Mouse (Mus musculus): ENCODE data around the gene Arl6ip5.

DNA sequence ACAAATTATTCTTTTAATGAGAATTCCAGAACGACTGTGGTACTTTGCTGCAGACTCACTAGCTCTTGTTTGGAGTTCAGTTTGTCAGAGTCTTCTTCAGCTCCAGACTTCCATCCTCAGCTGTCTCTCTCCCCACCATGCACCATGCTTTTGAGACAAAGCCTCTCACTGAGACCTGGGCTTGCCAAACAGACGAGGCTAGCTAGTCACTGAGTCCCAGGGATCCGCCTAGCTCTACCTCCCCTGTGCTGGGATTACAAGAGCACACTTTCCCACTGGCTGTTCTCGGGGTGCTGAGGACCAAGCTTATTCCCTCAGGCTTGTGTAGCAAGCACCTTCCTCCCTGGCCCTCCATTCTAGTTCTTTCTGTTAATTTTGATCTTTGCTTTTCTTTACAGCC, 13.1 kb downstream of the Arl6ip5 start:
- TF ChIP-seq TAL1 (IDR thresholded peaks at IDR 0.05; ENCODE audit: low read length) (no peak), GATA1 (IDR thresholded peaks at IDR 0.05; ENCODE audit: low read length) (no peak)

All from erythroblast, embryonic 14.5 days (primary cell).